Mouse (Mus musculus) frontal cortex, adult 2 months (tissue): ENCODE measurements around the gene Cdc42bpb. TPM values are rescaled to one million over a fixed set of nuclear protein-coding genes. Genes with fewer than 3 reads are reported as not detected.

Experiments used
- DNase-seq, 2 experiments: peaks; one replicate each; pipeline ENCODE4 v3.0.0; 2022; ENCODE audit warnings: low spot score in 1 of 2; ENCODE audit errors: extremely low spot score in 1 of 2
- polyA plus RNA-seq: library from polyadenylated mRNA; depleted of rRNA; stranded (reverse); fragments of >200 nt; gene quantifications from 2 replicates; pipeline ENCODE4 v1.2.3, GENCODE M21; 2012; rRNA removed

Gene Cdc42bpb
- 175 and 184 TPM in 2 replicates for polyA plus RNA-seq

DNA sequence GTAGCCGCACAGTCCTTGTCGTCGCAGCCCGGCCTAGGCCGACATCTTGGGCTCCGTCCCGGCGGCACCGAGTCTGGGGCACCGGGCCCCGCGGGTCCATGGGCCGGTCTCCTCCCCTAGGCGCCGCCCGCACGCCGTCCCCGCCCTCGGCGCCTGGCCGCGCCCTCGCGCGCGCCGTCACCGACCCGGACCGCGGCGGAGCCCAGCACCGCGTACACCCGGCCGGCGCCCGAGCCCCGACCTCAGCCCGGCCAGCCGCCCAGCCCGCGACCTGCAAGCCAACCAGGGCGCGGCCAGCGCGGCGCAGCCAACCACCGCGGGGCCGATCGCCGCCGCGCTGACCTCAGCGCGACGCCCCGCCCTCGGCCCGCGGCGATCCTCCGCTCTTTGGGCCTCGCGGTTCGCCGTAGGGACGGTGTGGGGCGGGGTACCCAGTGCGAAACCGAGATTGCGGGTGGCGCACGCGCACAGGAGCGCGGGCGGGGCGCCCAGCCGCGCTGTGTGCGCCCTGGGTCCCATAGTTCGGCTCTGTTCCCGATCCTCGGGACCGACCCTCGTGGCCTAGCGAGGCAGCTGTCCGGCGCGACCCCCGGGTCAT is at the start of gene Cdc42bpb:
TSS of gene Cdc42bpb (minus strand) at position 343 of the 598 bp plus-strand sequence.
- peak; percentile 76 to 95 for DNase-seq

GRCm38 (mm10) chr12:111425789-111426460 is 48.4 kb upstream of the Cdc42bpb start:
- peak; percentile 67 to 98 for DNase-seq

DNA sequence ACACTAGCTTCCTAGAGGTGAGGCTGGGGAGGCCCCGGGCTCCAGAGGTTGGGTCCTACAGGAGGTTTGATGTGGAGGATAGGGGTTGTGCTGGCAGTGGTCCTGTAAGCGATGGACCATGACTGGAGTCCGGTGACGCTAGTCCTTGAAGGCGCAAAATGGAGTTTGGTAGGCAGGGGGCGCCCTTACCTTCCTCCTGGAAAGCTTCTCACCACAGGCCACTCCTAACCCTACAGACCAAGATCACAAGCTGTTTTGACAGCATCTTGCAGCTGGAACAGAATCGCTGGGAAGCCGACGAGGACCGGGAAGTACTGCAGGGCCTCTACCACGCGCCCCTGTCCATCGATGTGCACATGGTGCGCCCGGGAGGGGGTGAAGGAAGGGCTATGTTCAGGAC is 47.7 kb upstream of the Cdc42bpb start:
- DNase-seq: peak; percentile 56 to 90

GRCm38 (mm10) chr12:111424547-111424946 is 47.0 kb upstream of the Cdc42bpb start:
- no peak for DNase-seq

DNA sequence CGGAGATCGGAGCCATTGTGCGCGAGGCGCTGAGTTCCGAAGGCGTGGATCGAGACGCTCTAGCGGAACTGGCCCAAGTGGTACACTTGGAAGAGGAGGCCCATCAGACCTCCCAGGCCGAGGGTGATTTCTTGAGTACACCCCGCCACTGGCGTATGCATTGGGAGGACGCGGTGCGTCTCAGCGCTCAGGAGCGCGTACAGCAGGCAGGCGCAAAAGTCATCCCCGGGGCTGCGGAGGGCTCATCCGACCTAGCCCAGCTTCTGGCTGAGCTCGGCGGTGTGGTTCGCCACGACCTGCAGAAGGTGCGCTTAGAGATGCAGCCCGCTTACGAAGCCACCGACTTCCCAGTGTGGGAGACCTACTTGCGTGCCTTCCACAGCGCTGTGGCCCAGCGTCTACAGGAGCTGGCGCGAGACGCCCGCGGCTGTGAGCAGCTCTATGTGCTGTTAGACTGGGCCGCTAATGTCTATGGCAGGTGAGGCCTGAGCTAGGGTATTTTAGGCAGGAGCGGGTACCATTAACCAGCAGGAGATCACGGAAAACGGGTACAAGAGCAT is 46.1 kb upstream of the Cdc42bpb start:
- no peak for DNase-seq

DNA sequence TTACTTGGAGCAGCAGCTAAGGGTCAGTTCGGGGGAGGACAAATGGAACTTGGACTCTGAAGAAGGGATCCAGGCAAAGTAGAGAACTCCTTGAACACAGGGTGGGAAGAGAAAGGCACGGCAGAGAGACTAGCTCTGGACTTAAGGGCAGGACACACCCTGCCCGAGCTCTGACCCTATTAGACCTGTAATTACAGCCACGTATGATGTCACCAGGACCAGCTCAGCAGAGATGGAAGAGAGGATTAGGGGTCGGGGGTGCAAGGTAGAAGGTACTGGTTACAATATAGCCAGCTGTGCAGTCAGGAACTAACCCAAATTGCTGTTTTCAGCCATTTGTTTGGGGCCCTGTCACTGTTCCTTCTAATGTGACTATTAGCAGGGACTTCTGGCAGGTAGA is 45.3 kb upstream of the Cdc42bpb start:
- no peak for DNase-seq

DNA sequence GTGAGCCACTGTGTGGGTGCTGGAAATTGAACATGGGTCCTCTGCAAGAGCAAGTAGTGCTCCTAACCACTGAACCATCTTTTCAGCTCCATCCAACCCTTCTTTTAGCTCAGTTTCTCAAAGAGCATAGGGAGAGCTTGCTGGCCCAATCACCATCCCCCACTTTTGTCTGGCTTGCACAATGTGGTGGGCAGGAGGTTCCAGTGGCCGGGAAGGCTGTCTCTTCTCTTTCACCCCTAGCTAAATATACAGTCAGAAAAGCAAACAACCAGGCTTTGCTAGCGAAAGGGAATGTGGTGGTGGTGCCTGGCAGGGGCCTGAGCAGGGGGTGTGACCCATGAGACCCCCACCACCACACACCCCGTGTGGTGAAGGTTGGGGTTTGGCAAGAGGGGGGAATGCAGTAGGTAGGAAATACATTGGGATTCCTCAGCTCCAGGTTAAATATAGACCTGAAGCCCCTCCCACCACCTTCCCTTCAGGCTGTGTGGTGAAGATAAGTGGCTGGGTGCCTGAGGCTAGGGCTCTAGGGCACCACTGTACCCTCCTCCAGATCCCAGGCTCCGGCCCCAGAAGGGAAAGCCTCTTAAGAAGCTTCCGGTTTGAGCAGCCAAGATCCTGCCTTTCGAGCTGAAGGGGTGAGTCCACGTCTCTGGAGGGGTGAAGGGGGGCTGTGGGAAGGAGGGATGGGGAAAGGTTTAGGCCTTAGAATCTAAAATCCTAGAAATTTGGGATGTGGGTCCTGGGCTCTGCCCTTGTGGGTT is 43.6 kb upstream of the Cdc42bpb start:
- DNase-seq: no peak

GRCm38 (mm10) chr12:111419918-111420317 is 42.4 kb upstream of the Cdc42bpb start:
- no peak for DNase-seq

DNA sequence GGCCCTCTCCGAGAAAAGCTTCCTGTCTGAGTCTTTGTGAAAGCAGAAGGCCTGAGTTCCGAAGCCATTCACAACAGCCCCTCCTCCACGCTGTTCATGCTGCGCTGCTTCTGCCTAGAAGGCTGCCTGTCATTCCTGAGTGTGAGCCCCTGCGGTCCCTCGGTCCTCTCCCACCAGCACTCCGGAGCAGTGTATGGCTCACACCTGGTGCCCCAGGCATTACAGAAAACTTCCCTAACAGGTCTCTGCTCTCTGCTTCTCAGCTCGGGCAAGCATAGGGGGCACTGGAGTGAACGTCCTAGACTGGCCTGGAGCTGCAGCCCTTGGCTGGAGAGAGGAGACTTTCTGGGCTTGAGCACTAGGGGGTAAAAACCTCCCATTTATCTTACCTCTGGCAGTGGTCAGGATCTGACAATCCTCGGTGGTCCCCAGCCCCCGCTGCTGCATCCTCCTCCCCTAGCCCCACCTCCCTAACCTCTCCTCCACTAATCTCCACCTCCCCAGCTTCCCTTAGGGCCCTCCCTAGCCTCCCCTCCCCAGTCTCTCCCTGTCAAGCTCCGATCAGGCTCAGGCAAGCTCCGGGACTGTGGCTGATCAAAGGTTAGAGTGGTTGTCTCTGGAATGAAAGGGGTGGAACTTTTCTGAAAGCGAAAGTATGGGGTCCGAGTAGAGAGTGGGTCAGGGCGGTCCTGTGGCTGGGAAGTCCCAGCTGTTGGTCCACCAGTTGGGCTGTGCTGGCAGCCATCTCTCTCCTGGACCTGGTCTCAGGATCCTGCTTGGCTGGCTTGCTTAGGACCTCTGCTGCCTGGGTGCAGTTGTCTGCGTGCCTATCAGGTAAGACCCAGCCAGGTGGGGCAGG is 39.6 kb upstream of the Cdc42bpb start, which contains the start of gene Exoc3l4:
TSS of gene Exoc3l4 (plus strand) at position 97 of the 859 bp plus-strand sequence.
- no peak for DNase-seq

DNA sequence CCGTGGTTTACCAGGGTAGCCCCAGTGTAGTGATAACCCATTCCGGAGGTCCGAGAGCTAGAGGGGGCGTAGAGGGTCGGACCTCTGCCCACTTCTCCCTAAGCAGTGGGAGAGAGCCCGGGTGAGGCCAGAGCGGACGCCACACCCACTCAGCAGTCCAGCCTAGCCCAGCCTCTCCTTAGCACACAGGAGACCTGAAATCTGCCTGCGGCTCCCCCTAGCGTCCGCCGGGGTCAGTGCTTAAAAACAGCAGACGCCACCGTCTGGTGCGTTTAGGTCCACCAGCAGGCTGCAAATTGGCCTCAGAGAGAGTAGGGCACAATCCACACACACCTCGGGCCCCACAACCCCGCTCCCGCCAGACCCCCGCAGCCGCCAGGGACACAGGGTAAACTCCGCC is 35.8 kb upstream of the Cdc42bpb start:
- peak; percentile 72 to 94 for DNase-seq

DNA sequence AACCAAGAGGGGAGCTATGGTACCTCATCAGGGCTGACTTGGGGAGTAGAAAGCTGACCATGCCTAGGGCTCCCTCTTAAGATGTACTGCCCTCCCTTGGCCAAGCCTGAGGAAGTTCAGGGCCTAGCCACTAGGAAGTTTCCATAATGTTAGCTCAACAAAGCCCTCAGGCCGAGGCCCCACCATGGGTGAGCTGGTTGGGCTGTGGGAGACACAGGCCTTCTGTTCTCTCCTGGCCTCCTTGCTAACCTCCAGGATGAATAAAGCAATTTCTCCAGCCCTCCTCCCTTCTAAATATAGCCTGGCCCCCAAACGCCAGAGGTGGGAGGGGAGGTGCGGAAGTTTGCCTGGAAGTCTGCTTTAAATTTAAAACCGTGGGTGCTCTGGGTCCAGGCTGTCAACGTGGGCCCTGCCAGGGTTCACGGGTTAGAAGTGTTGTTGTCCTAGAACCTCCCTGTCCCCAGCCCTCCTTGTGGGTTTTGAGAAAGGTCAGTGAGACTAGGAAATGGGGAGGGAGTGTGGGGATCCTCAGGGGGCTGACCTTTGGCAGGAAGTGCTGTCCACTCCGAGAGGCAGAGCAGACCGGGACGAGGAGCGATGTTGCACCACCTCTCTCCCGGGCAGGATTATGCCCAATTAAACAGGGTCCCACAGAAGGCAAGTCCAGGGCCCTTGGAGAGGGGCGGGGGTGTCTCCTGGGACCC is 35.2 kb upstream of the Cdc42bpb start:
- DNase-seq: no peak

GRCm38 (mm10) chr12:111411631-111412355 is 34.3 kb upstream of the Cdc42bpb start:
- no peak for DNase-seq

DNA sequence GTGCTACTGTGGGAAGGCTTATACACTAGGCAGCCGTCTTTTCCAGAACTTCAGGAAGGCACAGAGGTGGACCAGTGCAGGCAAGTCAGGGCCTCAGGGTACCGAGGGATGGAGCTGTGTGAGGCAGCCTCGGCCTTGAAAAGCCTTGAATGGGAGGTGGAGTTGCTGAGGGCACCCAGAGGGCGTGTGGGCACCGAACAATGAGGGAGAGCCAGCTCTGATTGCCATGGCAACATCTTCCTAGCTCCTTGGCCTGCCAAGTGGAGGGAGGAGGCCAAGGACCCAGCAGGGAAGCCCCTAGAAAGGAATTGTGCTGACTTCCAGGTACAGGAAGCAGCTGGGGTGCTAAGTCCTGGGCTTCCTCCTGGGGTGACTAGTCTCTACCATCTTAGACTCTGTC is 32.1 kb upstream of the Cdc42bpb start:
- DNase-seq: no peak

DNA sequence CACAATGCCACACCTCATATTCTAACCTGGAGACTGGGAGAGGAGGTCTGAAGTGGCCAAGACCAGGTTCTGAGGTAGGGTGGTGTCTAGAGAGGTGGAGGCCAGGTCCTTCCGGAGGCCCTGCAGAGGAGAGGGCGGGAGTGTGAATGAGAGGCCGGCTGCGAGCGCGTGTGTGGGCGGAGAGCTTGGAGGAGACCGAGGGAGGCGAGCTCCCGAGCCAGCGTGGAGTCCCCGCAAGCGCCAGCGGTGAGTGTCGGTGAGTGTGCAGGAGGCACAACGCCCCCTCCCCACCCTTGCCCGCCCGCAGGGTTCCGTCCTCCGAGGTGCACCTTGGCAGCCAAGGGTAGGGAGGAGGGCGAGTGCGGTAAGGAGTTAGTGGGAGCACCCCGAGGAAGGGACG is 29.1 kb upstream of the Cdc42bpb start, which contains the start of gene Lbhd2:
TSS of gene Lbhd2 (plus strand) at position 188 of the 400 bp plus-strand sequence.
- peak in 1 of 2 experiments; percentile 47 for DNase-seq

DNA sequence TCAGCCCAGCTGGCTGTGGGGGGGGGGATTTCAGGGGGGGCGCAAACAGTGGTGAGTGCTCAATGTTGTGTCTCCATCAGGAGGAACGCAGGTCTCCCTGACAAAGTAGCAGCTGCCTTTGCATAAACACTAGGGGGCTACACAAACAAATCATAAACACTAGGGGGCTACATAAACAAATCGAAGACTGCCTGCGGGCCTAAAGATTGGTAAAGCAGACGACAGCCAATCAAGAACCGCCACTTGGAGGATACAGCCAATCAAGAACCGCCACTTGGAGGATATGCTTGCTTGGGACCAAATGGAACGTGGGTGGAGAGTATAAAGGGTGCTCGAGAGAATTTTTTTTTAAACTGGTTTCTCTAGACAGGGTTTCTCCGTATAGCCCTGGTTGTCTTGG is 27.4 kb upstream of the Cdc42bpb start:
- DNase-seq: no peak

GRCm38 (mm10) chr12:111401454-111402184 is 24.1 kb upstream of the Cdc42bpb start:
- DNase-seq: peak; percentile 35 to 86

GRCm38 (mm10) chr12:111396997-111397396 is 19.5 kb upstream of the Cdc42bpb start:
- no peak for DNase-seq

- no peak for DNase-seq
Observed at GRCm38 (mm10) chr12:111394008-111394407, 16.5 kb upstream of the Cdc42bpb start.
